ENCODE assay signal across 10 mouse cellular contexts in genomic region chr2:102882597-102883272, GRCm38 (mm10). TPM values are rescaled to one million over a fixed set of nuclear protein-coding genes. Genes with fewer than 3 reads are reported as not detected.
DNase-seq lines count a peak whose midpoint lies in the region; ATAC-seq and TF ChIP-seq lines count a peak whose summit lies in the region.
"Had no signal": no experiment of that assay in that cellular context is flagged by ENCODE, and none has a peak within 500 bp of the region (broad histone marks: within the 10 kb centered on the region; RNA-seq: fewer than 3 reads in every experiment).

No protein-coding gene starts in this region.

- TF ChIP-seq CTCF in forebrain, postnatal 0 days (IDR thresholded peaks at IDR 0.05; ENCODE audit: low read depth), result no peak
- no peak for TF ChIP-seq CTCF in intestine, postnatal 0 days (IDR thresholded peaks at IDR 0.05; ENCODE audit: low read depth)
- no peak for TF ChIP-seq CTCF in stomach, postnatal 0 days (IDR thresholded peaks at IDR 0.05; ENCODE audit: low read depth)

- no peak overlapping the region for H3K4me3 ChIP-seq in forebrain, postnatal 0 days (ENCODE audit: low read depth, low read length)
- H3K4me3 ChIP-seq in forebrain, embryonic 10.5 days, result no peak overlapping the region
- no peak overlapping the region for H3K4me3 ChIP-seq in lung, embryonic 16.5 days (ENCODE audit: low read length)
- H3K4me3 ChIP-seq in intestine, postnatal 0 days (ENCODE audit: low read depth, low read length), result no peak overlapping the region
- H3K4me3 ChIP-seq in stomach, postnatal 0 days (ENCODE audit: low read depth, low read length), result no peak overlapping the region
- H3K4me3 ChIP-seq: left cerebral cortex, adult 2 months had no signal

- no peak overlapping the region for H3K27ac ChIP-seq in forebrain, postnatal 0 days (ENCODE audit: low read depth, low read length)
- no peak overlapping the region for H3K27ac ChIP-seq in forebrain, embryonic 10.5 days
- H3K27ac ChIP-seq in lung, embryonic 16.5 days (ENCODE audit: low read length), result peak overlapping the region; percentile 79
- 0 out of 2 replicates have a peak overlapping the region, but pooled peaks have one; percentile 41 for H3K27ac ChIP-seq in intestine, postnatal 0 days (ENCODE audit: low read depth, low read length)
- H3K27ac ChIP-seq in stomach, postnatal 0 days (replicated peaks), result peak overlapping the region; percentile 81
- H3K27ac ChIP-seq: left cerebral cortex, adult 2 months had no signal

- no peak for TF ChIP-seq EP300 in stomach, postnatal 0 days (optimal IDR thresholded peaks at IDR 0.05)

- H3K9me3 ChIP-seq in forebrain, postnatal 0 days (ENCODE audit: low read length), result no peaks in the 10 kb centered on the region
- H3K9me3 ChIP-seq in forebrain, embryonic 10.5 days, result no peaks in the 10 kb centered on the region
- H3K9me3 ChIP-seq in lung, embryonic 16.5 days (ENCODE audit: control insufficient read depth, low read length), result no peaks in the 10 kb centered on the region
- no peaks in the 10 kb centered on the region for H3K9me3 ChIP-seq in intestine, postnatal 0 days (ENCODE audit: control insufficient read depth)
- H3K9me3 ChIP-seq in stomach, postnatal 0 days (ENCODE audit: control insufficient read depth, low read length), result no peaks in the 10 kb centered on the region

- H3K27me3 ChIP-seq in forebrain, postnatal 0 days (ENCODE audit: insufficient read depth, low read length), result no peaks in the 10 kb centered on the region
- H3K27me3 ChIP-seq in forebrain, embryonic 10.5 days (ENCODE audit: poor library complexity, severe bottlenecking), result no peaks in the 10 kb centered on the region
- H3K27me3 ChIP-seq in lung, embryonic 16.5 days (ENCODE audit: control insufficient read depth, insufficient read depth, low read depth, low read length), result no peaks in the 10 kb centered on the region
- H3K27me3 ChIP-seq in intestine, postnatal 0 days (replicated peaks; ENCODE audit: control insufficient read depth, insufficient read depth, low read length), result no peaks in the 10 kb centered on the region
- no peaks in the 10 kb centered on the region for H3K27me3 ChIP-seq in stomach, postnatal 0 days (ENCODE audit: control insufficient read depth, insufficient read depth, low read length)

- WGBS in forebrain, postnatal 0 days, result 41% methylated on average over 6 of the region's 6 CpGs
- WGBS in forebrain, embryonic 10.5 days, result 67% methylated on average over 6 of the region's 6 CpGs
- 19% methylated on average over 6 of the region's 6 CpGs for WGBS in lung, embryonic 16.5 days
- WGBS in intestine, postnatal 0 days, result 43% methylated on average over 6 of the region's 6 CpGs
- 25% methylated on average over 6 of the region's 6 CpGs for WGBS in stomach, postnatal 0 days

- H3K9ac ChIP-seq in forebrain, postnatal 0 days, result no peak overlapping the region
- H3K9ac ChIP-seq in lung, embryonic 16.5 days (ENCODE audit: low read length), result 0 out of 2 replicates have a peak overlapping the region, but pooled peaks have one; percentile 1
- no peak overlapping the region for H3K9ac ChIP-seq in intestine, postnatal 0 days (ENCODE audit: low read depth, low read length)
- no peak overlapping the region for H3K9ac ChIP-seq in stomach, postnatal 0 days (ENCODE audit: low read length)

- H3K36me3 ChIP-seq in forebrain, postnatal 0 days (ENCODE audit: insufficient read depth), result no peaks in the 10 kb centered on the region
- no peaks in the 10 kb centered on the region for H3K36me3 ChIP-seq in forebrain, embryonic 10.5 days (replicated peaks)
- no peaks in the 10 kb centered on the region for H3K36me3 ChIP-seq in lung, embryonic 16.5 days (ENCODE audit: control insufficient read depth, insufficient read depth, low read length)
- no peaks in the 10 kb centered on the region for H3K36me3 ChIP-seq in intestine, postnatal 0 days (ENCODE audit: control insufficient read depth, insufficient read depth)
- no peaks in the 10 kb centered on the region for H3K36me3 ChIP-seq in stomach, postnatal 0 days (ENCODE audit: control insufficient read depth, insufficient read depth, low read length)

- 0 out of 2 replicates have a peak, but pooled peaks cover 8% of the 10 kb centered on the region for H3K4me1 ChIP-seq in forebrain, postnatal 0 days (ENCODE audit: insufficient read depth)
- peaks cover 14% of the 10 kb centered on the region for H3K4me1 ChIP-seq in forebrain, embryonic 10.5 days
- peaks cover 24% of the 10 kb centered on the region for H3K4me1 ChIP-seq in lung, embryonic 16.5 days (replicated peaks; ENCODE audit: control insufficient read depth, insufficient read depth, low read length)
- no peaks in the 10 kb centered on the region for H3K4me1 ChIP-seq in intestine, postnatal 0 days (replicated peaks; ENCODE audit: control insufficient read depth, insufficient read depth, low read length)
- no peaks in the 10 kb centered on the region; the same call in 1 of the 2 replicates for H3K4me1 ChIP-seq in stomach, postnatal 0 days (replicated peaks; ENCODE audit: control insufficient read depth, insufficient read depth)

- no peak for DNase-seq in forebrain, postnatal 0 days
- no peak for DNase-seq in forebrain, embryonic 10.5 days (ENCODE audit: extremely low spot score, low spot score)
- no peak for DNase-seq in lung, postnatal 25 days (ENCODE audit: low spot score)
- DNase-seq in stomach, postnatal 0 days (ENCODE audit: low spot score), result no peak
- DNase-seq in layer of hippocampus, adult 8-10 months (ENCODE audit: low spot score in 2 of 2), result no peak
- DNase-seq in thymus, adult 18-20 months, result no peak
- DNase-seq: midbrain, embryonic 14.5 days had no signal

- H3K4me2 ChIP-seq in forebrain, postnatal 0 days (ENCODE audit: low read depth), result no peak overlapping the region
- H3K4me2 ChIP-seq in lung, embryonic 16.5 days (ENCODE audit: low read depth, low read length), result no peak overlapping the region; the same call in 1 of the 2 replicates
- H3K4me2 ChIP-seq in intestine, postnatal 0 days (replicated peaks; ENCODE audit: low read depth), result no peak overlapping the region
- 0 out of 2 replicates have a peak overlapping the region, but pooled peaks have one; percentile 21 for H3K4me2 ChIP-seq in stomach, postnatal 0 days (replicated peaks; ENCODE audit: low read depth)

- peak; percentile 59 for ATAC-seq in forebrain, postnatal 0 days
- peak; percentile 89 for ATAC-seq in lung, embryonic 16.5 days (ENCODE audit: low read depth)
- no peak for ATAC-seq in intestine, postnatal 0 days
- ATAC-seq in stomach, postnatal 0 days (ENCODE audit: low FRiP score, low TSS enrichment), result peak; percentile 57; the same call in 1 of the 2 replicates

RNA-seq across cellular contexts. Expression of gene Cd44, which starts 18.7 kb away (rescaled TPM):
- 4.5 and 7.8 TPM in 2 replicates for total RNA-seq in forebrain, postnatal 0 days (2014; rRNA removed)
- polyA plus RNA-seq in forebrain, postnatal 0 days (2015; fragmentation: Nextera tagmentation; extraction: Ambion mirVana), result 3.0 and 3.6 TPM in 2 replicates
- 2.3 and 2.8 TPM in 2 replicates for polyA plus RNA-seq in forebrain, embryonic 10.5 days (2016; fragmentation: Nextera tagmentation; extraction: Ambion mirVana)
- polyA plus RNA-seq in lung, embryonic 16.5 days (2015; fragmentation: Nextera tagmentation; extraction: Ambion mirVana), result 34.8 and 35.7 TPM in 2 replicates
- 9.6 and 10.6 TPM in 2 replicates for polyA plus RNA-seq in intestine, postnatal 0 days (2015; fragmentation: Nextera tagmentation; extraction: Ambion mirVana)
- polyA plus RNA-seq in stomach, postnatal 0 days (2015; fragmentation: Nextera tagmentation; extraction: Ambion mirVana), result 27.5 and 27.7 TPM in 2 replicates
- total RNA-seq in layer of hippocampus, adult 8-10 months (2022), result 10 to 100 TPM in 2 of 4 experiments, 1 to 10 TPM in 2; 5.6 to 20.0 (median 11.2) TPM

Comparison
In these comparisons a context has a peak if more than half of its experiments do, and no peak if none do; other contexts are left out.
1. H3K27ac ChIP-seq: peak in lung, embryonic 16.5 days (single experiment), intestine, postnatal 0 days (single experiment) and stomach, postnatal 0 days (single experiment); none in forebrain, postnatal 0 days (single experiment) and forebrain, embryonic 10.5 days (single experiment).